Mouse (Mus musculus) kidney, adult 2 months (tissue): ENCODE measurements at regions not wholly inside any gene's neighbourhood (a gene's known extent, or its start where the extent isn't known, plus 50 kb on each side); places are given as distances from the start of the nearest gene placed in this dataset.

Source experiments
- CTCF ChIP-seq: fragments of 200-500 bp; conservative IDR thresholded peaks from 2 replicates; pipeline ENCODE4 v1.5.1; 2011; ENCODE audit warnings: low read depth, mild to moderate bottlenecking, control low read depth, low read length, moderate library complexity, mixed read lengths; ENCODE audit not compliant: insufficient read depth, insufficient read length
- POLR2A ChIP-seq: fragments of 200-500 bp; IDR thresholded peaks from one replicate; pipeline ENCODE4 v1.6.1; 2011; ENCODE audit warnings: low read depth, low read length, control low read depth

DNA sequence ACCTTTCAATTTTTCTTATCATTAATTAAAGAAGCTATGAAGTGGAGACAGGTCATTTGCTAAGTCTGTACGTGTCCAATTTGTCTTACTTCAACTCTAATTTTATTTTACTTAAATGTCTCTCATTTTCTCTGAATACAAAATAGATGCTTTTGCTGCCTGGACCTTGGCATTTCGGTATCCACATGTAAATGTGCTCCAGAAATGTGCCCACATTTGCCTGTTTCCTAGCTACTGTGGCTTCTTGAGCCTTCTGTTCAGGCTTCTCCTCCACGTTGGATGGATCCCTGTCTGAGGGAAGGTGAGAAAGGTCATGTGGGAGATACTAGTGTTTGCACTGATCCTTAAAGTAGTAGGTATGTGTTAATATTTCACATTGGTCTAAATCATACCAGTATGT, 524.9 kb downstream of the Ptprc start:
- TF ChIP-seq POLR2A (no peak), CTCF (no peak)
